Mouse (Mus musculus): ENCODE measurements around the gene Gm20498. TPM values are rescaled to one million over a fixed set of nuclear protein-coding genes. Genes with fewer than 3 reads are reported as not detected.
A peak's percentile ranks its signal among the peaks of the same experiment; 100 is the strongest.
"Not testable (repeated sequence)": the region's sequence is repeated elsewhere in the genome, so short reads cannot be mapped to it uniquely, and the experiment has no call there.

Gene Gm20498
- 23.9 and 26.1 TPM in 2 replicates for polyA plus RNA-seq (2012; ENCODE audit: insufficient read depth, insufficient read length, missing spikeins)

DNA sequence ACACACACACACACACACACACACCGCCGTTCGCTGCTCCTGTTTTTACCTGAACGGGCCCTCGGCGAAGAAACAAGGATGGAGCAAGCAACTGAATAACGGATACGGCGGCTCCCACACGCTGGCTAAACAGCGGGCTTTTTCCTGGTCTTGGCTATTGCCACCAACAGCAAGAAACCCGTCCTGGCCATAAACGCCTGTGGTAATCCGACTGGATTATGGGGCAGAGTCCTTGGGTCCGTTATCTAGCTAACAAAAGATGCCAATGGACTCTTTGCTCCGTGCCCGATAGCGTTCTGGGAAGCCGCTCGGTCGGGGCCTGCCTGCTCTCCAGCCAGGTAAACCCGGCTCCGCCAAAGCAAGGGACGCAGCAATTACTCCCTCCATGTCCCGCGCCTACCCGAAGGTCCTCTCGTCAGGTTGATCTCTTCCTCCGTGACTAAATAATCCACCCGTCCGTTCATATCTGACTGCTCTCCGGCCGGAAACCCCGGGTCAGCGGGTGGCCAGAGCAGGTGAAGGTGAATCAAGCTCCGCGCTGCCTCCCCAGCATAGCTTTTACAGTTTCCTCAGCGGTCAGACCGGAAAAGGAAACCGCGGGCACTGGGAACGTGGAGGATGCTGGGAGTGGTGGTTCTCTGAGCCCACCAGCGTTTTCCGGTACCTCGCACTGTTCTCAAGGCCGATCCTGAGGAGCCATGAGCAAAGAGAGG lies at the start of gene Gm20498, which contains the start of gene Synj2bp:
Gm20498 (minus strand) TSS at position 590 of the 713 bp plus-strand sequence.
Synj2bp (minus strand) TSS at position 596 of the 713 bp plus-strand sequence.
- Histone ChIP-seq H3K4me3 (ENCODE audit: insufficient read depth, low read depth, low read length) (peak within 1 kb of the TSS; percentile 100), H3K27ac (replicated peaks; ENCODE audit: low read depth, low read length) (peak within 1 kb of the TSS; percentile 75; the same call in 1 of the 2 replicates), H3K4me1 (ENCODE audit: control insufficient read depth, insufficient read depth, insufficient read length, low read length) (peaks cover 3% of the 10 kb centered on the region; the same call in 1 of the 2 replicates)

- Histone ChIP-seq H3K4me3 (ENCODE audit: insufficient read depth, low read depth, low read length) (no peak within 1 kb of the TSS), H3K27ac (replicated peaks; ENCODE audit: low read depth, low read length) (no peak within 1 kb of the TSS), H3K4me1 (ENCODE audit: control insufficient read depth, insufficient read depth, insufficient read length, low read length) (no peaks in the 10 kb centered on the region)
These were observed 35.7 kb upstream of the Gm20498 start, which contains the start of gene Adam21 for GRCm38 (mm10) chr12:81568374-81568773. TSS of gene Adam21 (minus strand) at chr12:81568474.

- H3K27ac ChIP-seq (replicated peaks; ENCODE audit: low read depth, low read length): no peak overlapping the region
- no peaks in the 10 kb centered on the region for H3K4me1 ChIP-seq (ENCODE audit: control insufficient read depth, insufficient read depth, insufficient read length, low read length)
- no peak overlapping the region for H3K4me3 ChIP-seq (ENCODE audit: insufficient read depth, low read depth, low read length)
These were observed 35.2 kb upstream of the Gm20498 start for GRCm38 (mm10) chr12:81567931-81568330.

- Histone ChIP-seq H3K27ac (replicated peaks; ENCODE audit: low read depth, low read length) (no peak overlapping the region), H3K4me3 (ENCODE audit: insufficient read depth, low read depth, low read length) (no peak overlapping the region), H3K4me1 (ENCODE audit: control insufficient read depth, insufficient read depth, insufficient read length, low read length) (no peaks in the 10 kb centered on the region)
These were observed 31.5 kb upstream of the Gm20498 start for GRCm38 (mm10) chr12:81564173-81564572.

DNA sequence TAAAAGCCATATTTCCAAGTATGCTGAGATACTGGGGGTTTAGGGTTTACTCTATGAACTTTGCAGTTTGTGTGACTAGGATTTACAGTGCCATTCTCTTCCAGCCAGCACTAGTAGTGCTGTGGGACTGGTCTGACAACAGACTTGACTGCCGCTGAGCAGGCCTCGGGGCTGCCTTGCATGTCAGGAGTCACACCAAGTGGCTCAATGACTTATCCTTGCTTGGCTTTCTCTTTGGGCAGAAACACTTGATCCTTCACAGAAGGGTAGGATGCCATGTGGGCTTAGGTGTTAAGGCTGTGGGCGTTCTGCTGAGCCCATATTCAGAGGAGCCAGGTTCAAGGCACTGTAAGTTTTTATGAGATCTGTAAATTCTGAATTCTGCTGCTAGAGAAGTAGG lies 16.6 kb upstream of the Gm20498 start:
- Histone ChIP-seq H3K27ac (replicated peaks; ENCODE audit: low read depth, low read length) (no peak overlapping the region), H3K4me1 (ENCODE audit: control insufficient read depth, insufficient read depth, insufficient read length, low read length) (no peaks in the 10 kb centered on the region), H3K4me3 (ENCODE audit: insufficient read depth, low read depth, low read length) (no peak overlapping the region)

DNA sequence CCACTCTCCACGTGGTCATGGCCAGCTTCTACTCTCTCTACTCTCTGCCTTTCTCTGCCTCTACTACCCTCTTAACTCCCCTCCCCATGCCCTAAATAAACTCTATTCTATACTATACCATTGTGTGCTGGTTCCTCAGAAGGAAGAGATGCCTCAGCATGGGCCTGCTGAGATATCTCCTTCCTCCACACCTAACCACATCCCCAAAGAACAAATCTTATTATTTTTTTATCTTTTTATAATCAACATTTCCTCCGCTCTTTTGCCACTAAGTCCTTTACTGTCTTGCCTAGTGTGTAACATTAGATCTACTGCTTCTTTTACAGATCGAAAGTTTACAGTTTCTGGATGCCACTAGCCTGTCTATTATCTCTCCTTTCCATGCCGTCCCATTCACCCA lies 14.5 kb upstream of the Gm20498 start:
- H3K4me3 ChIP-seq (ENCODE audit: insufficient read depth, low read depth, low read length): no peak overlapping the region
- H3K27ac ChIP-seq (replicated peaks; ENCODE audit: low read depth, low read length): no peak overlapping the region
- no peaks in the 10 kb centered on the region for H3K4me1 ChIP-seq (ENCODE audit: control insufficient read depth, insufficient read depth, insufficient read length, low read length)

DNA sequence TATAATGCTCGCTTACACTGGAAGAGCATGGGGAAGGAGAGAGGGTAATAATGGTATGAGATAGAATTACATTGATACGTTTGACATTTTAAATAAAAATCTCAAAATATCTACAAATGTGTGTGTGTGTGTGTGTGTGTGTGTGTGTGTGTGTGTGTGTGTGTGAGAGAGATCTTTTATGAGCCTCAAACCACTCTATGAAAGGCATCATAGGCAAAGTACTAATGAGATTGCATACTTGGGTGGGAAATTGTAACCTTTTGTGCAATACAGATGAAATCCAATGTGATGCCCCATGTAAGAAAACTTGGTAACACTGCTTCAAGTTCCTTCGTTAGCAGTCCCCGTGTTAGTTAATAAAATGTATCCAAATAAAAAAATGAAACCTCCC lies 319 bp upstream of the Gm20498 start:
- no peak overlapping the region for H3K27ac ChIP-seq (replicated peaks; ENCODE audit: low read depth, low read length)
- H3K4me1 ChIP-seq (ENCODE audit: control insufficient read depth, insufficient read depth, insufficient read length, low read length): peaks cover 3% of the 10 kb centered on the region; the same call in 1 of the 2 replicates
- peak overlapping the region; percentile 100 for H3K4me3 ChIP-seq (ENCODE audit: insufficient read depth, low read depth, low read length)

GRCm38 (mm10) chr12:81530587-81530986 lies 2.1 kb downstream of the Gm20498 start:
- not testable (repeated sequence) for H3K27ac ChIP-seq (replicated peaks; ENCODE audit: low read depth, low read length); H3K4me1 ChIP-seq (ENCODE audit: control insufficient read depth, insufficient read depth, insufficient read length, low read length); H3K4me3 ChIP-seq (ENCODE audit: insufficient read depth, low read depth, low read length)

DNA sequence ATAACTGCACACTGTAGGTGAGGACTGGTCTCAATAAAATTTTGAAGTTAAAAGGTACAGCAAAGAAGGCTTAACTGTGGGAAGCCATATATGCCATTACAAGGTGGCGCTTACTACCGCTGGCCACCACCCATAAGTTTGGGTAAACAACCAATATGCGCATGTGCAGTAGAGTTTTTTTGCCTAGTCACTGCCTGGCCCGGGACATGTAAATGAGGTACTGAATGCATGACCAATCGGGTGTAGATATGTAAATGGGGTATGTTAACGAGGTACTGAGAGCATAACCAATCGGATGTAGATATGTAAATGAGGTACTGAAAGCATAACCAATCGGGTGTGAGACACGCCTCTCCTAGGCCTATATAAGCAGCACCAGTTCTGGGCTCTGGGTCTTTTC lies 35.8 kb downstream of the Gm20498 start:
- H3K4me1 ChIP-seq (ENCODE audit: control insufficient read depth, insufficient read depth, insufficient read length, low read length); H3K4me3 ChIP-seq (ENCODE audit: insufficient read depth, low read depth, low read length); H3K27ac ChIP-seq (replicated peaks; ENCODE audit: low read depth, low read length): not testable (repeated sequence)

DNA sequence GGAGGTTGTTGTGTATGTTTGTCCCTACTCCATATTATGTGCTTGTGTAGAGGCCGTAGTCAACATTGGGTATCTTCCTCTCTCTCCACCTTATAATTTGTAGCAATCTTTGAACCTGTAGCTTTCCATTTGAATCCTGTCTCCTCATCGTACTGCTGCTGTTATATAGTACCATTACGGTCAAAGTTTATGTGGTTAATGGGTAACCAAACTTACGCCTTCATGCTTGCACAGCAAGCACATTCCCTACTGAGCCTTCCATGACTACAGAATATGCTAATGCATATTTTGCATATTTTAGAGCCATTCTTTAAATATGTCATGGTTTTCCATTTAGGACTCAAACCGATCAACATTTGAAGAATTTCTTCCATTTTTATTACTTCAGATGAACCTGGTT lies 42.2 kb downstream of the Gm20498 start:
- Histone ChIP-seq H3K27ac (replicated peaks; ENCODE audit: low read depth, low read length) (no peak overlapping the region), H3K4me1 (ENCODE audit: control insufficient read depth, insufficient read depth, insufficient read length, low read length) (no peaks in the 10 kb centered on the region), H3K4me3 (ENCODE audit: insufficient read depth, low read depth, low read length) (no peak overlapping the region)

DNA sequence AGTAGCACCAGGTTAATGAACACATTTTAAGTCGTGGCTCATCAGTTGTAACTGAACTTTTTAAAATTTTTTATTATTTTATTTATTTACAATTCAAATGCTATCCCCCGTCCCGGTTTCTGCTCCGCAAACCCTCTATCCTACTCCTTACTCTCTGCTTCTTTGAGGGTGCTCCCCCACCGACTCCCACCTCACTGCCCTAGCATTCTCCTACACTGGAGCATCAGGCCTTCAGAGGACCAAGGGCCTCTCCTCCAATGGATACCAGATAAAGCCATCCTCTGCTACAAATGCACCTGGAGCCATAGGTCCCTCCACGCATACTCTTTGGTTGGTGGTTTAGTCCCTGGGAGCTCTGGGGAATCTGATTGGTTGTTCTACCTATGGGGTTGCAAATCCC lies 47.4 kb downstream of the Gm20498 start:
- Histone ChIP-seq H3K4me1 (ENCODE audit: control insufficient read depth, insufficient read depth, insufficient read length, low read length) (no peaks in the 10 kb centered on the region), H3K27ac (replicated peaks; ENCODE audit: low read depth, low read length) (0 out of 2 replicates have a peak overlapping the region, but pooled peaks have one; percentile 26), H3K4me3 (ENCODE audit: insufficient read depth, low read depth, low read length) (peak overlapping the region; percentile 79)

DNA sequence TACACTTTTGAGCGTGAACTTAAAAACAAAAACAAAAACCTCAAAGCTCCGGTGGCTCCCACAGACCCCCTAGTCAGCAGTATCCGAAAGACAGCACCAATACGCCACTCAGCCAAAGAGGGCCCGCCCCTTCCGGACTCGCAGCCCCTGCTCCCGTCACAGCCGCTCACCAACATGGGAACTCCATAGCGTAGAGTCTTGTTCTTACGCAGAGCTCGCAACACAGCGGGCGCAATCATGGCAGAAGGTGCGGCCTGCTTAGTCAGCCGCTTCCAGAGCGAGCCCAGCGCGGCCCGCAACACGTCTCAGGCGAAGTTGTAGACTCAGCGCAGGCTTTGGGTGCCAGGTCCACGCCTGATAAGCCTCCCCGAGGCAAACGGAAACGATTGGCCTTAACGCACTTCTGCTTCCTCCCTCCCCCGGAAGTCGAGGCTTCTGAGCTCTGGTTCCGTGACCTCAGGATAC lies 47.9 kb downstream of the Gm20498 start, which contains the start of gene Cox16:
Cox16 (minus strand) TSS at position 401 of the 465 bp plus-strand sequence.
- peak within 1 kb of the TSS; percentile 79 for H3K4me3 ChIP-seq (ENCODE audit: insufficient read depth, low read depth, low read length)
- no peaks in the 10 kb centered on the region for H3K4me1 ChIP-seq (ENCODE audit: control insufficient read depth, insufficient read depth, insufficient read length, low read length)
- peak within 1 kb of the TSS; percentile 93 for H3K27ac ChIP-seq (replicated peaks; ENCODE audit: low read depth, low read length)

GRCm38 (mm10) chr12:81484212-81484611 lies 48.5 kb downstream of the Gm20498 start:
- no peaks in the 10 kb centered on the region for H3K4me1 ChIP-seq (ENCODE audit: control insufficient read depth, insufficient read depth, insufficient read length, low read length)
- peak overlapping the region; percentile 79 for H3K4me3 ChIP-seq (ENCODE audit: insufficient read depth, low read depth, low read length)
- no peak overlapping the region; the same call in 1 of the 2 replicates for H3K27ac ChIP-seq (replicated peaks; ENCODE audit: low read depth, low read length)

DNA sequence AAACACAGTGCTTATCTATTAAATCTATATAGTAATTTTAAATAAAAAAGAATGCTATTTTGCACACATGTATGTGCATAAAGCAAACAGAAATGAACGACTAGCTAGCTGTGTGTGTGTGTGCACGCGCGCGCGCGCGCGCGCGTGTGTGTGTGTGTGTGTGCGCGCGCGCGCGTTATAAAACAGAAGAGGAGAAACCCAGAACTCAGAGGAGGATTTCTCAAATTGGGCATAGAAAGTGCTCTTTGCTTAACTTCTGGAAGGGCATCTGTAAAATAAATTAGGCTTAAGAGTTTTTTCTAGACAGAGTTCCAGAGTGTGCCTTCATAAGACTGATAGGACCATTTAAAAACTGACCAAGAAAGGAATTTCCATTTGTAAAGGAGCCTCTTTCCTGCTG lies 49.0 kb downstream of the Gm20498 start:
- H3K4me1 ChIP-seq (ENCODE audit: control insufficient read depth, insufficient read depth, insufficient read length, low read length): no peaks in the 10 kb centered on the region
- H3K27ac ChIP-seq (replicated peaks; ENCODE audit: low read depth, low read length): no peak overlapping the region
- peak overlapping the region; percentile 31 for H3K4me3 ChIP-seq (ENCODE audit: insufficient read depth, low read depth, low read length)

GRCm38 (mm10) chr12:81459051-81459450 lies 73.7 kb downstream of the Gm20498 start:
- not testable (repeated sequence) for H3K4me3 ChIP-seq (ENCODE audit: insufficient read depth, low read depth, low read length); H3K4me1 ChIP-seq (ENCODE audit: control insufficient read depth, insufficient read depth, insufficient read length, low read length); H3K27ac ChIP-seq (replicated peaks; ENCODE audit: low read depth, low read length)

DNA sequence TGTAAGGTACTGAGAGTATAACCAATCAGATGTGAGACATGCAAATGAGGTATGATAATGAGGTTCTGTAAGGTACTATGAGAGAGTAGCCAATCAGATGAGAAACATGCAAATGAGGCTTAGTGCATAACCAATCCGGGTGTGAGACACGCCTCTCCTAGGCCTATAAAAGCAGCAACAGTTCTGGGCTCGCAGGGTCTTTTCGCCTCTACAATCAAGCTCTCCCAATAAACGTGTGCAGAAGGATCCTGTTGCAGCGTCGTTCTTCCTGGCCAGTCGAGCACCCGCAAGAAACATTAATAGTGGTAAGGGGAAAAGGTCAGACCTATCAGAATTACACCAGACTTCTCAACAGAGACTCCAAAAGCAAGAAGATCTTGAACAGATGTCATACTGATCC lies 93.7 kb downstream of the Gm20498 start:
- not testable (repeated sequence) for H3K4me1 ChIP-seq (ENCODE audit: control insufficient read depth, insufficient read depth, insufficient read length, low read length); H3K4me3 ChIP-seq (ENCODE audit: insufficient read depth, low read depth, low read length); H3K27ac ChIP-seq (replicated peaks; ENCODE audit: low read depth, low read length)

Data from brown adipose tissue, adult 24 weeks (tissue).